Mouse (Mus musculus): ENCODE data around the gene Evpl. TPM values are rescaled to one million over a fixed set of nuclear protein-coding genes. Genes with fewer than 3 reads are reported as not detected.

Evpl gene
- 0.12 TPM for polyA plus RNA-seq (2017; shearing (Covaris generic))

GRCm38 (mm10) chr11:116237742-116238395 lies at the start of gene Evpl:
Evpl (minus strand) TSS chr11:116238077.

DNA sequence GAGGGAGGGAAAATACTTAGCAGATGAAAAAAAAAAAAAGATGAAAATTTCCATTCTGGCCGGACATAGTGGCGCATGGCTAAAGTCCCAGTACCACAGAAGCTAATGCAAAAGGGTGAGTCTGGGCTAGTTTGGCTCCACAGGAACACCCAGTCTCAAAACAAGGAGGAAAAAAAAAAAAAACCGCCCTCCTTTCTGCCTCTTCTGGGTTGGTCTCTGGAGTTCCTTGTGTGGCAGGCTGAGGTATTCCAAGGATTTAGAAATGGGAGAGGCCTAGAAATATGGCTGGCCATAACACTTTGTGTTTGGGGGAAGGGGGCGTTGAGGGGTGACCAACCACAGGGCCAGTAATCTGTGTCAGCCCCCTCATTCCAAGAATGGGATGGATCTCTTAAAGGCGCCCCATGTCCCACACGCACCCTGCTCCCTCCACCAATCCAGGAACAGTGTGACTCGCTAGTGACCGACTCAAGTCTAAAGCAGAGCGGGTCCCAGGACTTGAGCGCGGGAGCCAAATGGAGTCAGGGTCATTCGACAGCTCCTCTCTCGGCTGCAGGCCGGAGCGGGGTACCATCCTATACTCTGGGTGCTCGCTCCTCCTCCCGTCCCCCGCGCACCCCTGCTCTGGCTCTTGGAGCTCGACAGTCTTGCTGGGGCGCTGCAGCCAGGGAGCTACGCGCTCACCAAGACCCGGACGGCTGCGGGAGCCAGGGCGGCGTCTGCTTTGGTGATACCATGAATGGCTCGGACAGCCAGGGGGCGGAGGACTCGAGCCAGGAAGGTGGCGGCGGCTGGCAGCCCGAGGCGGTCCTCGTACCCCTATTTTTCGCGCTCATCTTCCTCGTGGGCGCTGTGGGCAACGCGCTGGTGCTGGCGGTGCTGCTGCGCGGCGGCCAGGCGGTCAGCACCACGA lies 43.1 kb upstream of the Evpl start, which contains the start of gene Galr2:
Gene Galr2 (plus strand): TSS at position 189 of the 913 bp plus-strand sequence.

DNA sequence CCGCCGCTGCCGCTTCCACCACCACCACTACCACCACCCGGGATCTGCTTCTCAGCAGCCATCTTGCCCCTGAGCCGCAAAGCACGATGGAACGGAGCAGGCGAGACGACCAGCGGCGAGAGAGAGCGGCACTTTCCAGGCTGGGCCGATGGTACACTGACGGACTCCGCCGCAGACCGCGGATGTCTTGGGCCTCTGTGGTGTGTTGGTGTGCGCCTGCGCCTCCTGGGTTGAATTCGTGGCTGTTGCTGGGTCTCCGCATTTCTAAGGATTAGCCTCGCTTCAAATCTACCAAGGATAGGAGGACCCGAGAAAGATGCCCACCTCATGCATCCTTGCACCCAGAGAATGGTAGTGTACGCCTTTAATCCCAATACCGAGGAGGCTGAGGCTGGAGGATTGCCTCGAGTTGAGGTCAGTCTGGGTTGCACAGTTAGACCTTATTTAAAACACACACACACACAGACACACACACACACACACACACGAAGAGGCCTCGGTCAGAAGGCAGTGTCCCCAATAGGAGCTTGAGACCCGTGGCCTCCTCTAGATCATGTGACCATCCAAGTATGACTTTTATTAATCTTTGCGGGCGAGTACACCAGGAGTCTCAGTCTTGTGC lies 36.3 kb upstream of the Evpl start, which contains the start of gene Srp68:
Gene Srp68 (minus strand): TSS at position 173 of the 622 bp plus-strand sequence.

DNA sequence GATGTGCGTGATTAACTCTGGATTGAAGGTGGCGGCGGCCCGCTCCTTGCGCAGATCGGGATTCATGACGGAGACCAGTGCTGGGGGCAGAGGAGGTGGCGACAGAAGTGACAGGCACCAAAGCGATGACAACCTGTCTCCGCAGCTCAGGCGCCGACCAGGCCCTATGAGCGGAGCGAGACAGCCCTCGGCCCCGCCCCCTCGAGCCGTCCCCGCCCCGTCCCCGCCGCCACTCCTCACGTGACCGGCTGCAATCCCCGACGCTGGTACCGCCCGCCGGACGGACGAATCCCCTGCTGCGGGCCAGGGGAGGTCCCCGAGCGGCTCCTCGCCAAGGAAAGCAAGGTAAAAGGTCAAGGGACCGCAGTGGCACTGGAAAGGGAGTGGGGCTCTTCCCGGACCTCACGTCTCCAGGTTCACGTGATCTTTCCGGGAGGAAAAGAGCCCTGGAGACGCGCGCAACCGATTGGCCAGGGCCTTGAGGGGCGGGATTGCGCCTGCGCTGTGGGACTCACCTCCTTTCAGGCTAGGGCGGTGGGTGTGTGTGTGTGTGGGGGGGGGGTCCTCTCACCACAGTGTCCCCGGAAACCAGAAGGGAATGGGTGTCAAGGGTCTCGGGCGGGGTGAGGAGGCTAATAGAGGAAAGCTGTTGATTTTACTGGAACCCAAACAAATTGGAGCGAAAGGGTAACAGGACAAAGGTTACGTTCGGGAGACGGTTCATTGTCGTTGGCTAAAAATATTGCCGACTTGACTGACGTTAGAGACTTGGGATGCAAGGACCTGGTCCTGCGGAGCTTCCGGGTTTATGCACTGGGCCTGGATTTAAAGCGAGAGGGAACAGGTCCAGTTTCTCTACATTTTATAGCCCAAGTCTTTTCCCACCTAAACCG lies 39.0 kb downstream of the Evpl start, which contains the start of the genes Ten1 and Acox1:
Gene Ten1 (plus strand): TSS at position 217 of the 893 bp plus-strand sequence.
Gene Acox1 (minus strand): TSS at position 407 of the 893 bp plus-strand sequence.

Other genes with a start within 250 kb of the Evpl start
- gene Galk1, start 225.4 kb downstream of the Evpl start, polyA plus RNA-seq (2017; shearing (Covaris generic)): 40.4 TPM
- 1,346 TPM for gene H3f3b, start 210.1 kb downstream of the Evpl start, polyA plus RNA-seq (2017; shearing (Covaris generic))
- gene Unk, start 207.8 kb downstream of the Evpl start, polyA plus RNA-seq (2017; shearing (Covaris generic)): 56.5 TPM
- gene Unc13d, start 160.1 kb downstream of the Evpl start, polyA plus RNA-seq (2017; shearing (Covaris generic)): 202 TPM
- 214 TPM for gene Wbp2, start 151.1 kb downstream of the Evpl start, polyA plus RNA-seq (2017; shearing (Covaris generic))
- 0.32 TPM for gene Trim47, start 110.9 kb downstream of the Evpl start, polyA plus RNA-seq (2017; shearing (Covaris generic))
- gene Trim65, start 106.9 kb downstream of the Evpl start, polyA plus RNA-seq (2017; shearing (Covaris generic)): 9.8 TPM
- gene Mrpl38, start 99.2 kb downstream of the Evpl start, polyA plus RNA-seq (2017; shearing (Covaris generic)): 91.0 TPM
- gene Fbf1, start 69.9 kb downstream of the Evpl start, polyA plus RNA-seq (2017; shearing (Covaris generic)): 10.1 TPM
- gene Ten1, start 39.2 kb downstream of the Evpl start, polyA plus RNA-seq (2017; shearing (Covaris generic)): 62.6 TPM
- gene Acox1, start 39.0 kb downstream of the Evpl start, polyA plus RNA-seq (2017; shearing (Covaris generic)): 24.7 TPM
- 91.6 TPM for gene Srp68, start 36.1 kb upstream of the Evpl start, polyA plus RNA-seq (2017; shearing (Covaris generic))
- gene Galr2, start 42.9 kb upstream of the Evpl start, polyA plus RNA-seq (2017; shearing (Covaris generic)): not detected
- 102 TPM for gene Exoc7, start 69.2 kb upstream of the Evpl start, polyA plus RNA-seq (2017; shearing (Covaris generic))
- 0.11 TPM for gene Foxj1, start 97.3 kb upstream of the Evpl start, polyA plus RNA-seq (2017; shearing (Covaris generic))
- gene Rnf157, start 175.0 kb upstream of the Evpl start, polyA plus RNA-seq (2017; shearing (Covaris generic)): 1.9 TPM
- 31.8 TPM for gene Ubald2, start 196.0 kb upstream of the Evpl start, polyA plus RNA-seq (2017; shearing (Covaris generic))
- not detected for gene Qrich2, start 228.2 kb upstream of the Evpl start, polyA plus RNA-seq (2017; shearing (Covaris generic))

Data from inflammation-experienced regulatory T-cells, adult 16 weeks (primary cell).